Mouse (Mus musculus) gonadal fat pad, adult 2 months (tissue): ENCODE measurements around the gene Dnmt3b. TPM values are rescaled to one million over a fixed set of nuclear protein-coding genes. Genes with fewer than 3 reads are reported as not detected.

Experiments used
- DNase-seq: peaks from one replicate; pipeline ENCODE4 v3.0.0-alpha.2; 2012; ENCODE audit warnings: low read depth
- polyA plus RNA-seq: library from polyadenylated mRNA; depleted of rRNA; stranded (reverse); fragments of >200 nt; gene quantifications from 2 replicates; pipeline ENCODE4 v1.2.3, GENCODE M21; 2012; rRNA removed

The Dnmt3b gene
- 1.9 and 2.2 TPM in 2 replicates for polyA plus RNA-seq

DNA sequence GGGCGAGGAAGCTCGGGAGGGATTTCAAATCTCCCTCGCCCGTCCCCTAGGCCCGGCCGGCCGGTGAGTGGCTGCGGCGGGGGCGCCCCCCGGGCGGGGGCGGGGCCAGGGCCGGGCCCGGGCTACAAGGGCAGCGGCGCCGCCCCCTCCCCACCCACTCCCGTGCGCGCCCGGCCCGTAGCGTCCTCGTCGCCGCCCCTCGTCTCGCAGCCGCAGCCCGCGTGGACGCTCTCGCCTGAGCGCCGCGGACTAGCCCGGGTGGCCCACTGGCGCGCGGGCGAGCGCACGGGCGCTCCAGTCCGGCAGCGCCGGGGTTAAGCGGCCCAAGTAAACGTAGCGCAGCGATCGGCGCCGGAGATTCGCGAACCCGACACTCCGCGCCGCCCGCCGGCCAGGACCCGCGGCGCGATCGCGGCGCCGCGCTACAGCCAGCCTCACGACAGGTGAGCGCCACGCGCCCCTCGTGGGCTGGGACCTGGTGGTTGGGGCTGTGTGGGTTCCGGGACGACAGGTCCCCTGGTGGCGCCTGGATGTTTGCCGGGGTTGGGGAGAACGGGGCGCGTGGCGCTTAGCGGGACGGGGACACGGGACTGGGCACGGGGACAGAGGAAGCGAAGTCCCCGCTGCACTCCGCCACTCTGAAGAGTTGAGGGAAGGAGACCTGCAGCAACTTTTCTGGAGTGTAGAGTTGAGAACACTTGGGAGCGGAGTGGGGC is at the start of gene Dnmt3b:
TSS of gene Dnmt3b (plus strand) at position 153 of the 716 bp plus-strand sequence.
- DNase-seq = no peak

DNA sequence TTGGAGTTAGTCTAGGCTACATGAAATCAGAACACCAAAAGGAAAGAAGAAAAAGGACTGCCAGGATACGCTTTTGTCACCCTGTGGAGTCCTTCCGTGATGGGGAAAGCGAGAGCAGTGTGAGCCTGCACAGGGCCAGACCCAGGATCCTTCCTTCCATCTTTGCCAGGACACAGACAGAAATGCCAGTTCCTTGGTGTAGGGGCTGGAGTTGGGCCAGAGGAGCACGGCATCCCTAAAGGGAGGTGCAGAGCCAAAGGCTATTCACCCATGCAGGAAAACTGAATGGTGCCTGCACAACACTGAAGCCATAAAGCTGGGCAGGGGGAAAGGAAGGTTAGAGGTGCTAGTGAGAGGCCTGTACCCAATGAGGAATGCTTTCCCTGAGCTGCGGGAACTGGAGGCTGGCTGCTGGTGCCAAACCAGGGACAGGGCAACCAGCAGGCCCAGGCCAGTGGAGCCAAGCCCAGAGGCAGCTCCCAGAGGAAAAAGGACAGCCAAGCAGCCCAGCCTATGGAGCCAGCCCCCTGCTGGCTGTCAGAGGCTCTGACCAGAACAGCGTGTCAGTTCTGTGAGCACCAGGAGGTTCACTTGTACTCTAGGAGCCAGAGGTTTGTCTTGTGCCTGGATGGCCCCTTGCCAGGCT is 49.1 kb upstream of the Dnmt3b start:
- no peak for DNase-seq

DNA sequence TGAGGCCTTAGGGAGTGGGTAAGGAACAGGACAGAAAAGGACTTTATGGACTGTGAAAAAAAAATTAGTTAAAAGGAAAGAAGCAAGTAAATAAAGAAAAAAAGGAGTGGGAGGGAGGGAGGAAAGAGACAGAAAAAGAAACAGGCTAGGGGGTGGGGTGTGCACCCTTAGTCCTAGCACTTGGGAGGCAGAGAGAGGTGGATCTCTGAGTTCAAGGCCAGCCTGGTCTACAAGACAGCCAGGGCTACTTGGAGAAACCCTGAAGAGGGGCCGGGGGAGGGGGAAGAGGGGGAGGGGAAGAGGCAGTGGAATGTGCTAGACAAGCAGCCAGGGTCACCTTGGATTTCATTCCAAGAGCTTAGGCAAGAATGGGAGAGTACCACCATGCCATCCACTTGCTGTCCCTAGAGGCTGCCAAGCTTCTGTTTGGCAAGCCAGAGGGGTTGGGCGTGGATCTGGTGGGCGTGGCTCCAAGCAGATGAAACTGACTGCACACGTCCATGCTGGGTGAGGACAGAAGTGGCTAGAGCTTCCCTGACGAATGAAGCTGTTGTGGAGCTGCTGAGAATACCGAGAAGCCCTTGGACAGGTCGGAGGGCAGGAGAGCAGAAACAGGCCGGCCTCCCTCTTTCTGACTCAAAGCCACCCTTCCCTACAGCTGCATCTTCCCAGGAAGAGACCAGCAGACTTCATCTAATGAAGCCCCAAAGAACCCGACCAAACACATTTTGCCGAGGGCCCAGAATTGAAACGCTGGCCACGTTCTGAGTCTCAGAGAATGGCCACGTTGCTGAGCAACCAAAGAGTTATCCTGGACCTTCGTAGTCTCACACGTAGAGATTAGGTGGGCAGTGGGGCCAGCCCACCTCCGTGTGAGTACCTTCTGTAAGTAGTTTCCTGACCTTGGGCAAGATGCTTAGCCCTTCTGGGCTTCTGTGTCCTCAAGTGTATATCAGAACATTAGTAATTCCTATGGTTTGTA is 48.3 kb upstream of the Dnmt3b start:
- no peak for DNase-seq

DNA sequence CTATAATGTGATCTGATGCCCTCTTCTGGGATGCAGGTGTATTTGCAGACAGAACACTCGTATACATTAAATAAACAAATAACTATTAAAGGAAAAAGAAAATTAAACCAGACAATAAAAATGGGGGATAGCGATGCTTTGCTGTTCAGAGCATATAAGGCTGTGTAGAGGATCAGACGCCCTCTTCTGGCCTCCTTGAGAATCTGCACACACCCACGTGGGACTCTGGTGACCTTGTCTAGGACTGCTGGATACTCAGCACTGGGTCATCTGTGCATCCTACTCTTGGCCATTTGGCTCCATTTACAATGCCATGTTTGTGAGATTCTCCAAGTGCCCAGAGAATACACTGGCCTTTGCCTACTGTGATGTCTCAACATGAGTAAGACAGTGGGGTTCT is 45.5 kb upstream of the Dnmt3b start:
- DNase-seq = no peak

DNA sequence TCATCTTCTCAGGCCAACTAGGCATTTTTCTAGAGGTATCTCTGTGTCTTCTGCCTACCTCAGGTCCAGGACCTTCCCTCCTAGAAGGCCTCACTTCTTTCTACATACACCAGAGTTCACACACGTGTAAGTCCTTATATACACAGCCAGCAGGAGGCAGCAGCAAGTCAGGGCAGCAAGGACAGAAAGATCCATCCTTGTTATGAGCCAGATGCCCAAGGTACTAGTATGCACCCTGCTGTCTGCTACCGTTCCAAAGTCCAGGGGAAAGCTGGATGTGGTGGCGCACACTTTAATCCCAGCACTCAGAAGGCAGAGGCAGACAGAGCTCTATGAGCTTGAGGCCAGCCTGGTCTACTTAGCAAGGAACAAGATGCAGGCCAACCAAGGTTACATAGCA is 42.8 kb upstream of the Dnmt3b start:
- DNase-seq = no peak

DNA sequence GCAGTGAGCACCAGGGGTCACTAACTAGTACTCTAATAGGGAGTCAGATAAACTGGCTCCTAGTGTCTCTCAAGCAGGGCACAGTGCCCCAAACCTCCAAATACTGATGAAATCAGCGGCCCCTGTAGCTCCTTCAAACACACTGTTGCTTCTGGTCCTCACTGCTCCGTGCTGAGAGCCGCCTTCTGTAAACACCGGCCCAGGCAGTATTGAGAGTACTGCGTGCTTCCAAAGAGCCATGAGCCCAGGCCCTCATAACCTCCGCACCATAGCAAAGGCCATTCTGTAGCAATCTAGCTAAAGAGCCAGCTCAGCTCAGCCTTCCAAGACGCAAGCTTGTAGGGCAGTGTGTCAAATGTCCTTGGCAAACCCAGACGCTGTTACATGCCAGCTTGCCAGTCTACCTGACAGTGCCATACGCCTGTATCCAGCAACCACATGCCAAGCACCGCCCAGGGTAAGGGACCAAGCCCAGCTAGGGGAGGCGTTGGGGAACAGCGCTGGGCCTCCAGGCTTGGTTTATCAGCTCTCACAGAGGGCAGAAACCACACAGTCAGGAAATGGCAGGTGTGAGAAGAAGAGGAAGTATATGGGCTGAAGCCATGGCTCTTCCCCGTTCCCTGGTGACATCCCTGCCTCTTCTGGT is 41.3 kb upstream of the Dnmt3b start:
- peak; percentile 96 for DNase-seq

DNA sequence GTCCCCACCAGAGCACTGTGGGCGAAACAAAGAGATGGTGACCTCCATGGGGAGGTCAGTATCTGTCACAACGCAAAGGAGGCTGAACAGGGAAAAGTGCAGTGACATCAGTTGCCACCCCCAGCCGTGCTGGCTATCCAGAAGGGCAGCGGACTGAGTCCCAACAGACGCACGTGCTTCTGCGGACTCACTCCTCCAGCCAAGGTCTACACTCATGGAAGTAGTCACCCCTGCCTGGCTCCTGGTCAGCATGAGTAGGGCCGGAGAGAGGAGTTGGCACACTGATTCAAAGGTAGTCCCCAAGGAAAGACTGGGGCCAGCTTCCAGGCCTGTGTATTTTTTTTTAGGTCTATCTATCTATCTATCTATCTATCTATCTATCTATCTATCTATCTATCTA is 40.2 kb upstream of the Dnmt3b start:
- no peak for DNase-seq

DNA sequence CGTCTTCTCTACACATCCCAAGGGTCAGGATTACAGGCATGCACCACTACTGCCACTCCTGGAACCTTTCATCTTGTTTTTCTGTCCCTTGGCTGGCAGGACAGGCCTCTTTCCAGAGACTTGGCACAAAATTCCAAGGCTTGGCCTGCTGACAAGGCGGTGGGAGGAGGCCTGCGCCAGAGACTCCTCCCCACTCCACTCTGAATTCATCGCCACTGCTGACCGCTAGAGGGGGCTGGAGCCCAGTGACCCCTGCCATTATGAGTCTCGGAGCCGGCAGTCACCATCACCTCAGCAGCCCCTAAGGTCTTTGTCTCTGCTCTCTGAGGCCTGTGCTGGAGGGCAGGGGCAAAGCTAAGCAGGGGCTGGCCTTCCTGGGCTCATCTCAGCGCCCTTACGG is 39.7 kb upstream of the Dnmt3b start:
- DNase-seq = peak; percentile 69

DNA sequence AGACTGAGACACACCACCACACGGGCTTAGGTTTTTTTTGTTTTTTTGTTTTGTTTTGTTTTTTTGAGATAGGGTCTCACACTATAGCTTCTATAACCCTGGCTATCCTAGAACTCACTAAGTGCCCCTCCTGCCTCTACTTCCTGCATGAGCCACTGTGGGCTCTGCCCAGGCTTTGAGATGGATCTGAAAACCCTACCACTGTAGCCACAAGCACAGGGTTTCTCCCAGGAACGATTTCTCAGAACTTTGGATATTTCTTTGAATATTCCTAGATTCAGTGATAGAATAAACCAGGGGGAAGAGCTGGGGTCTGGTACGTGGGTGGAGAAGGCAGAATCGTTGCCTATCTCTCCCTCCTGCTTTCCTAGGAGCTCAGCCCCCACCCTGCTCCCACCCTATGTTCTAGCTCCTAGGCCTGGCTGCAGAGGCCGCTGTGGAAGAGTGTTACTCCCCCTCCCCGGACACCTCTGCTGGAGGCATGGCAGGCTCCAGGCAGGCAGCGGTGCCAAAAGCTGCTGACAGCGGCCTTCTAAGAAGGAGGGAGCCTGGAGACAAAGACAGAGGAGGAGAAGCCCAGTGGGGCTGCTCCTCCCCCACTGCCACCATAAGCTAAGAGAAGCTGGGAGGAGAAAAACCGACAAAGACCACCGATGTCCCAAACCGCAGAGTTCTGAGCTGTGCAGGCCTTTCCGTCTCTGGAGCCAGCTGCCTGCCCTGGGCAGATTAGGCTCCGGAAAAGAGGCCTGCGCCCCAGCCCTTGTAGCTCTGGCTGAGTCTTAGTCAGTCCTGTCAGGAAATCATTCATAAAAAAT is 38.6 kb upstream of the Dnmt3b start:
- DNase-seq = no peak

DNA sequence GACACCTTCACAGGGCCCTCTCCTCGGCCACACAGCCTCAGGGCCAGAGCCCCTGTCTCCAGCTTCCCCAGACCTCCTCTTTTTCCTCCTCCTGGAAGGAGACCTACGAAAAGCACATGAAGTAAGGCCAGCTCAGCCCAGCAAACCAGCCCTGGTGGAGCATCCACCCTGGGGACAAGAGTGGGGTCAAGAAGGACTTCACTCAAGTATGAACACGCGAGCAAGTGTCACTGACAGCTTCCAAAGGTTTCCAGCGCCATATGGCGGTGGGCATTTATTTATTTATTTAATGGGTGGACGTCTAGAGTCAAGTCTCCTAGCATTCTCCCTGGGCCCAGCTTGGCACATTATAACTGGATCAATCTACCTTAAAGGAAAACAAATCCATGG is 38.0 kb upstream of the Dnmt3b start:
- no peak for DNase-seq

DNA sequence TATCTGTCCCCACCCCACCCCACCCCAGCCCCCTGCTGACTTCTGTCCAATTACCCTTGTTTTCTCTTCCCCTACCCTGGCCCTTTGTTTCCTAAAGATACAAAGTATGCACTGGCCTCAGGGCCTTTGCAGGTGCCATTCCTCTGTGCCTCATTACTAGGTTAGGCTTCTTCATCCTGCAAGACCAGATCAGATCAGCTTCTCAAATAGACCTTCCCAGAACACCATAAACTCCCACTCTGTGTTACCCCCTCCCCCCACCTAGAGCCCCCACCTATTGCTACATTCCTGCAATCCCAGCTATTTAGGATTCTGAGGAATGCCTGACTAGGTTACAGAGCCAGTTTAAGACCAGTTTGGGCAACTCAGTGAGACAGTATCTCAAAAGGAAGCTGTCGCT is 37.5 kb upstream of the Dnmt3b start:
- no peak for DNase-seq

DNA sequence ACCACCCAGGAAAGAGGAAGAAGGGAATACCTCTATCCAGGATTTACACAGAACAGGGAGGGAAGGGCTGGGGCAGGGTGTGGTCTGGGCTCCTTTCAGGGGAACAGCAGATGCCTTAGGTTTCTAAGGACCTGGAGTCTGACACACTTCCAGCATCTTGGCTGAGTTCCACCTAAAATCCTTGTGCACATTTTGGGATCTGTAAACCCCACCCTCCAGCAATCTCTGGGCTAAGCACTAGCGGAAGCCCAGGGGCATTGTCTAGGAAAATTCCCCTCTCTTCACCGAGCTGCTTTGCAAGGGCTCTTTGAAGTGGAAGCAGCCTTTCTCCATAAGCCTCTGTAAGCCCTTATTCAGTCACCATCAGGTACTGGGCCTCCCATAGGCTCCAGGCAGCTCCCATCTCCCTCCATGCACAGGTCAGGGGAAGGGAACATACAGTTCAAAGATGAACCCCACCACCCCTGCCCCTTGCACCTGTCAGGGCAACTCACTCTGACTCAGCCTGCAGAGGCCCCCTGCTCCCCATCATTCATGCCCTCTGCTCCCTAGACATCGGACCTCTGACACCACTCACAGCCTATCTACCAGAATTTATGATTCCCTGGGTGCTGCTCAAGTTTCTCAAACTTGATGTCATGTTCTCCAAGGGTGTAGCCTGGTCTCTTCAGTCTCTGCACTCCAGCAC is 36.5 kb upstream of the Dnmt3b start:
- DNase-seq = no peak

DNA sequence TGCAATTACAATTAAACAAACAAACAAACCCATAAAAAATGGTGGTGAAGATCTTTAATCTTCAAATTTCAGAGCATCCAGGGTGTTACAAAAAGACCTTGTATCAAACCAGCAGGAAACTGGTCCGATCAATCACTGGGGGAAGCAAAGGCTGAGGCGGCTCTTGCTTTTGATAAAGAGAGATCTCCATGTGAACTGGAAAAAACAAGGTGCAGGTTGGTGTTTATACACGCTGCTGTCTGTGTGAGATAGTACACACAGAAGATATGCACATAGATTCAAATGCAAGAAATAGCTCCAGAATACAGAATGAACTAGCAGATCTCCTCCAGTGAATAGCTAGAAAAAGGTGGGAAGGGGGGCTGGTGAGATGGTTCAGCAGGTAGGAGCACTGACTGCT is 32.4 kb upstream of the Dnmt3b start:
- no peak for DNase-seq

DNA sequence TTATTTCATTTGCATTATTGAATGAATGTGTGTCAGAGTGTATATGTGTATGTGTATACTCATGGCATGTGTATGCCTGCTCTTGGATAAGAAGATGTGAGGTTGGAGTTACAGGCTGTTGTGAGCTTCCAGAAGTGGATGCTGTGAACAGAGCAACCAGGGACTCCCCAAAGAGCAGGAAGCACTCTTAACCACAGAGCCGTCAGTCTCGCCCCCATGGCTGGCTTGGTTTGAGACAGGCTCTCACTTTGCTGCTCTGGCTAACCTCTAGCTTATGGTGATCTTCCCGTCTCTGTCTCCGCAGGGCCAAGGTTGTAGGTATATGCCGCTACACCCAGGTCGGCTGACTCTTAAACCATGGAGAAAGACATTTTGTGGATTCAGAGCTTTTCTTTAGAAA is 30.8 kb upstream of the Dnmt3b start:
- no peak for DNase-seq

DNA sequence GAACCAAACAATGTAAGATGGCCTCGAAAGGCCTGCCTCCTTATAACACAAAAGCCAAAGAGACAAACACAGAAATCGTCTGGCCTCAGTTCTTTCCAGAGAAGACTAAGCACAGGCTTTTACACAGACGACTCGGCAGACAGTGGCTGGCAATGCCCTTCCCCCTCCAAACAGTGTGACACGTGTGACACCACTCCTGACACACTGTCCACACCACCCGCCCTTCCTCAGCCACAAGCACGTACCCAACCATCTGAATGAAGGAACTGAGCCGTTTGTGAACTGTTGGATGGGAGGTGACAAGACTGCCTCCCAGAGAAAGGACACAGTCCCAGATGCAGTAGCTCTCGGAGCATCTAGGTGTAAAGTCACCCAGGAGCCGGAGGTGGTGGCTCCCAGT is 30.4 kb upstream of the Dnmt3b start:
- DNase-seq = no peak

DNA sequence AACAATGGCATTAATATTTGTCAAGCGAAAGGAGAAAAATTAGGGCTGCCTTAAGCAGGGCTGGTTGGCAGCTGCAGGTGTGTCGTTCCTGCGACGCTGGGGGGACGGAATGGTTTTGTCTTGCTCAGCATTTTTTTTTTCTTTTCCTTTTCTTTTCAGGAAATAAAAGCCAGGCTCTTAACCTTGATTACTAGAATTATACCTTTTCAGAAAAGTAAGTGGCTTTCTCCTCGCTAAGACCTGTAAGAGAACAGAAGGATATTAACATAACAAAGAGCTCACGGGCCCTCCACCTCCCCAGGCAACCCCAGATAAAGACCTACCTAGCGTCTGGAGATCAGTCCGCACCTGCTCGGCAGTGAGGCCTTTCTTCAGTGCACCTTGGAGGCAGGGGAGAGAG is 26.8 kb upstream of the Dnmt3b start:
- DNase-seq = no peak

DNA sequence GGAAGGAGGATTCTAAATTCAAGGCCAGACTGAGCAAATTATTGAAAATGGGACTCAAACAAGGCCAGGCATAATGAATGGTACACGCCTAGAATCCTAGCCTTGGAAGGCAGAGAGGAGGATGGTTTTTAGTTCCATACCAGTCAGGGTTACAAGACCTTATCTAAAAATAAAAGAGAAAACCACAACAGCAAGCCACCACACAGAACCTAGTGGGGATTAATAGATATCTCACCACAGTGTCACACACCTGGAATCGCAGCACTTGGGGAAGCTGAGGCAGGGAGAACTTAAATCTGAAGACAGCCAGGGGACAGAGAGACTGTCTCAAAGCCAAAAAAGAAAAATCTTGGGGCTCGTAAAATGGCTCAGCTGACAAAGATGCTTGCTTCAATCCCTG is 18.3 kb upstream of the Dnmt3b start:
- no peak for DNase-seq

DNA sequence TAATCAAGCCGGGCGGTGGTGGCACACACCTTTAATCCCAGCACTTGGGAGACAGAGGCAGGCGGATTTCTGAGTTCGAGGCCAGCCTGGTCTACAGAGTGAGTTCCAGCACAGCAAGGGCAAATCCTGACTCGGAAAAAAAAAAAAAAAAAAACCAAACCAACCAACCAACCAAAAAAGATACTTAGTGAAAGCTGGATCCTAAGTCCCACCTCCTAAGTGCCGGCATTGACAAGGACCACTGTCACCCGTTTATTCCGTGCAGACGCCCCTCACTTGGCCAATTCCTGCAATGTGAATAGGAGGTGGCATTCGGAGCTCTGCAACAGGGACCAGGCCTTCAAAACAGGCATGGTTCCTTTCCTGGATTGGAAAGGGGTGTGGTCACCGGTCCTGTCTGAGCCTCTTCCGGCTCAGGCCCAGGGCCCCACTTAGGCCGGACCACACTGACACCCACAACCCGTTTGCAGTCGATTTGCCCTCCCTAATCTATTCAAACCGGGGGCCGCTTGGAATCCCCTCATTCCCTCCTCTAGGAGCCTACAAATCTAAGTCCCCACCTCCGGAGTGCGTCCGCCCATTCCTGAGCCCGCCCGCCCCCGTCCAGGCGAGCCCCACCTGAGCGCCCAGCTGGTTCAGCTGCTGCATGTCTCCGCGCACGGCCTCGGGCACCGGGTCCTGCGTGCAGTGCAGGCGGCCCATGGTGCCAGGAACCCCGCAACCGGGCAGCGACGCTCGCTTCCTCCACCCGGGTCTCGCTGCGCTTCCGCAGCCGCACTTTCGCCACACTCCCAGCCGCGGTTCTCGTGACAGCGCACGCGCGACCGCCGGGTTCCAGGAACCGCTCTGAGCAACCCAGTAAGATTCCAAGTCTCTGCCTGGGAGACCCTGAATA is 17.0 kb upstream of the Dnmt3b start, which contains the start of gene Commd7:
TSS of gene Commd7 (minus strand) at position 806 of the 895 bp plus-strand sequence.
- no peak for DNase-seq

DNA sequence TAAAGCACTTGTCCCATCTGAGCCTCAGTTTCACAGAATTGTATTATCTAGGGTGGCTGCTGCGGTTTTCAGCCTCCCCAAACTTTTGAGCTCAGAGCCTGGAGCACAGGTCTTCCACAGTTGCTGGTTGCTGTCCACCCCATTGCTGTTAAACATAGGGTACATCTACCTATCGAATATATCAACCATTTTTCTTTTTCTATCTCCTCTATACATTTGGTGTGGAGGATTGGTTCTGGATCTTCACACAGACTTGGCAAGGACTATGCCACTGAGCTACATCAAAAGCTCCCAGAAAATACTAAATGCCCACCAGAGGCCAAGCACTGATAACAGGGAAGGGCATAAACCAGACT is 16.4 kb upstream of the Dnmt3b start:
- DNase-seq = no peak

DNA sequence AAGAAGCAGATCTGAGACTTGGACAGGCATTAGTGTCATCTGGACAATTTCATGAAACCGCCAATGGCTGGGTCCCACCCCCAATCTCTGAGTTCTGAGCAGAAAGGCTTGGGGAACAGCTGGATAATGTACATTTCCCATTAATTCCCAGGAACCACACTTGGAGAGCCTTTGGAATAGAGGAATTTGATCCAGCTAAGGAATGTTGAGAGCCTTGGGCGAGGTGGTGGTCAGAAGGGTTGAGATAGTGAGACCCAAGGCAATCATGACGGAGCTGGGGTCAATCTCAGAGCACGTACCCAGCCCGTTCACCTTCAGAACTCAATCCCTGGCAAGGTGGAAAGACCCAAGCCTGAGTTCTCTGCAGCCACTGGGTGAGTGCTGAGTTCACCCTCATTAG is 16.0 kb upstream of the Dnmt3b start:
- no peak for DNase-seq
